Mouse (Mus musculus) myocyte (in vitro differentiated cells): ENCODE results near the gene Tnfrsf9. TPM values are rescaled to one million over a fixed set of nuclear protein-coding genes. Genes with fewer than 3 reads are reported as not detected.

Source experiments
- H3K27me3 ChIP-seq: one replicate; pipeline ENCODE4 v1.6.1; 2011; ENCODE audit not compliant: control insufficient read depth, insufficient read depth, insufficient read length
- H3K36me3 ChIP-seq: one replicate; pipeline ENCODE4 v1.6.1; 2011; ENCODE audit not compliant: control insufficient read depth, insufficient read depth
- H3K4me2 ChIP-seq: one replicate; pipeline ENCODE4 v1.6.1; 2011; ENCODE audit warnings: low read depth, control low read depth
- H3K4me3 ChIP-seq: one replicate; pipeline ENCODE4 v1.5.1; 2011; ENCODE audit warnings: mild to moderate bottlenecking, control low read depth, moderate library complexity
- H3K79me2 ChIP-seq: one replicate; pipeline ENCODE4 v1.6.1; 2011; ENCODE audit not compliant: control insufficient read depth, insufficient read depth
- H3ac ChIP-seq: one replicate; pipeline ENCODE4 v1.6.1; 2011; ENCODE audit not compliant: control insufficient read depth, insufficient read length
- CEBPB ChIP-seq: IDR thresholded peaks from 2 replicates; pipeline ENCODE4 v1.6.1; 2011; ENCODE audit warnings: mild to moderate bottlenecking, moderate library complexity; ENCODE audit not compliant: poor library complexity, insufficient read depth, severe bottlenecking
- E2F4 ChIP-seq: IDR thresholded peaks from one replicate; pipeline ENCODE4 v1.6.1; 2011; ENCODE audit warnings: mild to moderate bottlenecking, control low read depth, moderate library complexity; ENCODE audit not compliant: insufficient read depth
- MAX ChIP-seq: IDR thresholded peaks from one replicate; pipeline ENCODE4 v1.6.1; 2011; ENCODE audit warnings: low read depth, mild to moderate bottlenecking, control low read depth
- MYOD1 ChIP-seq, 3 experiments: IDR thresholded peaks; one replicate each; pipeline ENCODE4 v1.6.1; 2011; ENCODE audit warnings: control low read depth in 2 of 3, low read depth in 2 of 3, mild to moderate bottlenecking in 2 of 3, moderate library complexity in 1 of 3; ENCODE audit not compliant: insufficient read length in 2 of 3, control insufficient read depth in 1 of 3
- MYOG ChIP-seq, 3 experiments: IDR thresholded peaks; one replicate each; pipeline ENCODE4 v1.6.1; 2011; ENCODE audit warnings: control low read depth in 2 of 3, low read depth in 2 of 3, mild to moderate bottlenecking in 2 of 3; ENCODE audit not compliant: insufficient read length in 2 of 3, control insufficient read depth in 1 of 3, insufficient read depth in 1 of 3
- POLR2A ChIP-seq: IDR thresholded peaks from one replicate; pipeline ENCODE4 v1.6.1; 2011; ENCODE audit warnings: low read depth, mild to moderate bottlenecking, control low read depth, moderate library complexity; ENCODE audit not compliant: insufficient read length
- POLR2AphosphoS2 ChIP-seq: IDR thresholded peaks from one replicate; pipeline ENCODE4 v1.6.1; 2011; ENCODE audit warnings: low read depth, control low read depth; ENCODE audit not compliant: insufficient read length
- REST ChIP-seq: IDR thresholded peaks from one replicate; pipeline ENCODE4 v1.6.1; 2011; ENCODE audit warnings: mild to moderate bottlenecking, control low read depth, moderate library complexity; ENCODE audit not compliant: insufficient read depth, insufficient read length
- SRF ChIP-seq: IDR thresholded peaks from one replicate; pipeline ENCODE4 v1.6.1; 2011; ENCODE audit warnings: low read depth; ENCODE audit not compliant: control insufficient read depth, insufficient read length
- TCF12 ChIP-seq: IDR thresholded peaks from one replicate; pipeline ENCODE4 v1.6.1; 2011; ENCODE audit warnings: mild to moderate bottlenecking, control low read depth; ENCODE audit not compliant: poor library complexity, insufficient read depth, severe bottlenecking
- TCF3 ChIP-seq: IDR thresholded peaks from one replicate; pipeline ENCODE4 v1.6.1; 2011; ENCODE audit warnings: low read depth, control low read depth; ENCODE audit not compliant: insufficient read length
- USF1 ChIP-seq: IDR thresholded peaks from one replicate; pipeline ENCODE4 v1.6.1; 2011; ENCODE audit warnings: low read depth, mild to moderate bottlenecking, control low read depth, moderate library complexity
- polyA plus RNA-seq: library from polyadenylated mRNA; unstranded; fragments of >200 nt; fragmentation: generic; extraction: Trizol; gene quantifications from one replicate; pipeline ENCODE4 v1.2.1, GENCODE M21; 2012; ENCODE audit warnings: missing spikeins

Gene Tnfrsf9
- polyA plus RNA-seq, 1 experiment: 0.31 TPM

DNA sequence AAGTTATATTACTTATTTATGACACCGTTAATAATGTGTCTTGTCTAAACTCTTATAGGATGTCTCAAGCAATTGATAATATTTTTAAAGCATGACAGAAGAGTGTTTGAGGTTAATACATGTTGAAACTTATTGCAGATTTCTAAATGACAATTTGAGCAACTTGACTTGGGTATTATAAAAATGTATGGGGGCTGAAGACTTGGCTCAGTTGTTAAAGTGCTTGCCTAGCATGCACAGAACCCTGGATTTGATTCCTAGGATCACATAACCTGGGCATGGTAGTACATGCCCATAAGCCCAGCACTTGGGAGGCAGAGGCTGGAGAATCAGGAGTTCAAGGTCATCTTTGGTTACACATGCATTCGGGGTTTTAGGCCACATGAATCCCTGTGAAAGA lies 45.5 kb upstream of the Tnfrsf9 start:
- H3K27me3 ChIP-seq: no peaks in the 10 kb centered on the region
- H3K4me3 ChIP-seq: no peak overlapping the region
- no peak overlapping the region for H3K4me2 ChIP-seq
- TF ChIP-seq TCF3 (no peak), REST (no peak), CEBPB (no peak), TCF12 (no peak), E2F4 (no peak), USF1 (no peak), POLR2A (no peak), MAX (no peak), SRF (no peak), MYOD1 (IDR thresholded peaks at IDR 0.05; ENCODE audit: control insufficient read depth in 1 of 3, insufficient read length in 2 of 3, low read depth in 2 of 3) (no peak), MYOG (IDR thresholded peaks at IDR 0.05; ENCODE audit: control insufficient read depth in 1 of 3, insufficient read depth in 1 of 3, insufficient read length in 2 of 3, low read depth in 2 of 3) (no peak), POLR2AphosphoS2 (no peak)
- peaks cover 40% of the 10 kb centered on the region for H3K36me3 ChIP-seq
- peaks cover 19% of the 10 kb centered on the region for H3K79me2 ChIP-seq
- H3ac ChIP-seq: no peak overlapping the region

DNA sequence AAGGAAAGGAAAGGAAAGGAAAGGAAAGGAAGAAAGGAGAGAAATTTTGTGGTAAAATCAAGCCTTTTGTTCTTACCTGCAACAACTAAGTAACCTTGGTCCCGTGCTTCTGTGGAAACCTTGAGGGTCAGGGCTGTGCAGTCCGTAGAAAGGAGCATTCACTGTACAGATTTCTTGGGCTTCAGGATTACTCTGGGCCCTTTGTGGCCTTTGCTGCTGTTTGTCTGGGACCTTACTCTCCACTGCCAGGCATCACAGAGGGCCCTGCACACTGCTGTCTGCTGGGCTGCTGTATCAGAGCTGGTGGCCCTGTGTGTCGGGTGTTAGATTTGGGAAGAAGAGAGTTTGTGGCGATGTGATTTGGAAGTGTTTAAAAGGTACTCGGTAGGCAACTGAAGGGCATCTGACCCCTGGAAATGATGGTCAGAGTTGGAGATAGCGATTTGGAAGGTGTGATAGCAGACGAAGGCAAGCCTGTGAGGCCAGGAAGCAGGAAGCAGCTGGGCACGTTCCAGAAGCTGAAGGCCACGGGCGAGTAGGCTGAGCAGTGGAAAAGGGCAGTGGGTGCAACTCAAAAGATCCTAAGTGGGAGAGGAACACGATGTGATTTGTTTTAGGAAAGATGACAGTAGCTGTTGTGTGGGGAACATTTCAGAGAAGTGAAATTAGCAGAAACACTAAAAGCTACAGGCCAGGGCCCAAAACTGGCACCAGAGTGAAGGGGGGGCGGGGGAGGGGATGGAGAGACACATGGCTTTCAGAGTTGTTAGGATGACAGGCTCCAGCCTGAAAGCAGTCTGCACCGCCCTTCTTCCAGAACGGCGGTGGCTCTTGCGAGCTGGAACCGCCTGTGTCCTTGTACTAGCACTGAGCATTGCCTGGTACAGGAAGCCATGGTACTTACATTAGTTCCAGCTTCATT lies 44.8 kb upstream of the Tnfrsf9 start:
- H3K4me2 ChIP-seq: no peak overlapping the region
- no peak overlapping the region for H3K4me3 ChIP-seq
- H3ac ChIP-seq: no peak overlapping the region
- H3K36me3 ChIP-seq: peaks cover 40% of the 10 kb centered on the region
- peaks cover 12% of the 10 kb centered on the region for H3K79me2 ChIP-seq
- TF ChIP-seq POLR2AphosphoS2: peak; percentile 46
- no peak for TF ChIP-seq USF1
- TF ChIP-seq MAX: no peak
- no peak for TF ChIP-seq MYOD1 (IDR thresholded peaks at IDR 0.05; ENCODE audit: control insufficient read depth in 1 of 3, insufficient read length in 2 of 3, low read depth in 2 of 3)
- TF ChIP-seq TCF3: no peak
- no peak for TF ChIP-seq CEBPB
- TF ChIP-seq E2F4: no peak
- TF ChIP-seq TCF12: no peak
- H3K27me3 ChIP-seq: no peaks in the 10 kb centered on the region

DNA sequence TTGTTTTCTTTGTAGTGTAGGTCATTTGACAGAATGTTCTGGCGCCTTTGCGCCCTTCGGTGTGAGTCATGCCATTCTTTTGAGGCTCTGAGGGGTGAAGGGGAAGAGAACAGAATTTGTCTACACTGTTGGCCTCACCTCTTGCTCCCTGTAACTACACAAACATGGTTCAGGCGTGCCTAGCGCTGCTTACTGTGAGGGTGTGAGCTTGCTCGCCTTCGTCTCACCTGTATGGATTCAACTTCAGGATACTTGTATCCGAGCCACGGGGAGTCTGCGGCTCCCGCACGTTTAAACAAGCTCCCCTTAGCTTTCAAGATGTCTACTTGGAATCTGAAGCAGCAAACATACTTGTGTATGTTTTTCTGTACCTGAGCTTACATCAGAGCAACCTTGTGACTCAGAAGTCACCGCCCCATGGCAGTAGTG lies 43.4 kb upstream of the Tnfrsf9 start:
- Histone ChIP-seq H3K4me2 (peak overlapping the region; percentile 30), H3K36me3 (peaks cover 29% of the 10 kb centered on the region), H3K79me2 (peaks cover 8% of the 10 kb centered on the region), H3ac (no peak overlapping the region), H3K27me3 (no peaks in the 10 kb centered on the region), H3K4me3 (no peak overlapping the region)
- no peak for TF ChIP-seq TCF3
- no peak for TF ChIP-seq E2F4
- TF ChIP-seq TCF12: no peak
- no peak for TF ChIP-seq SRF
- TF ChIP-seq USF1: no peak
- TF ChIP-seq POLR2A: no peak
- TF ChIP-seq REST: no peak
- TF ChIP-seq CEBPB: no peak
- TF ChIP-seq MAX: no peak
- TF ChIP-seq MYOD1 (IDR thresholded peaks at IDR 0.05; ENCODE audit: control insufficient read depth in 1 of 3, insufficient read length in 2 of 3, low read depth in 2 of 3): no peak
- no peak for TF ChIP-seq MYOG (IDR thresholded peaks at IDR 0.05; ENCODE audit: control insufficient read depth in 1 of 3, insufficient read depth in 1 of 3, insufficient read length in 2 of 3, low read depth in 2 of 3)
- no peak for TF ChIP-seq POLR2AphosphoS2

DNA sequence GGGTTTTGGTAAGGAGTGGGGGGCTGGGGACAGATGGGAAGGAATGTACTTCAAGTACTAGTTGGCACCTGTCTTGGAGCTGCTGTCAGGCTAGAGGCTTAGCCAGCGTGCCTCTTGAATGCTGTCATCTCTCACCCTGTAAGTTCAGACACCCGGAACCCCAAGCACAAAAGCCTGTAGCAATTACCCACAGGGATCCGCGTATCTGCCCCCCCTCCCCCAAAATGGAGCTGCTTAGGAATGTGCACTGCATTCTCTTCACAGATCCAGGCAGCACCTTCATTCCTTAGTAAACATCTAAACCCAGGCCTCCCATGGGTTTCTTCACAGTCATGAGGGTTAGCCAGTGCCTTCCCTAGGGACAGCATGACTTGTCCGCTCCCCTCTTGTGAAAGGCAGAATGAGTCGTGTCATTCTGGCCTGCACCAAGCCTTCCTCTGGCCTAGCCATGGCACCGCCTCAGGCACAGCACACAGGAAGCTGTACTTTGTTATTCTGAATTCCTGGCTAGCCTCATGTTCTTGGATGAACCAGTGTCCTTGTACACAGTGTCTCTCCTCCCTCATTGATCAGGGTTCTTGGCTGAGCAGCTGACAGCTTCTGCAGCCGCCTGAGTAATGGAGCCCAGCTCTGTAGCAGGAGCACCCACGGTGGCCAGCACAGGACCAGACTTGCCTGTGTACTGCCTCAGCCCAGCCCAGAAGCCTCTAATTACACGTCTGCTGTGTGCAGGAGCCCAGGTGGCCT lies 42.8 kb upstream of the Tnfrsf9 start:
- peak; percentile 4 for TF ChIP-seq POLR2A
- TF ChIP-seq MYOD1 (IDR thresholded peaks at IDR 0.05; ENCODE audit: control insufficient read depth in 1 of 3, insufficient read length in 2 of 3, low read depth in 2 of 3): peak in 2 of 3 experiments; percentile 53 to 58
- no peak for TF ChIP-seq USF1
- peak in 1 of 3 experiments; percentile 48 for TF ChIP-seq MYOG (IDR thresholded peaks at IDR 0.05; ENCODE audit: control insufficient read depth in 1 of 3, insufficient read depth in 1 of 3, insufficient read length in 2 of 3, low read depth in 2 of 3)
- TF ChIP-seq POLR2AphosphoS2: peak; percentile 47
- no peak for TF ChIP-seq SRF
- TF ChIP-seq TCF12: no peak
- no peaks in the 10 kb centered on the region for H3K27me3 ChIP-seq
- peak overlapping the region; percentile 30 for H3K4me2 ChIP-seq

More for the DNA sequence above, 42.8 kb upstream of the Tnfrsf9 start:
- no peak overlapping the region for H3ac ChIP-seq
- H3K36me3 ChIP-seq: peaks cover 23% of the 10 kb centered on the region
- peaks cover 8% of the 10 kb centered on the region for H3K79me2 ChIP-seq
- no peak overlapping the region for H3K4me3 ChIP-seq
